Mouse (Mus musculus): ENCODE results near the gene Syt5. TPM values are rescaled to one million over a fixed set of nuclear protein-coding genes. Genes with fewer than 3 reads are reported as not detected.
"Not testable (repeated sequence)": the region's sequence is repeated elsewhere in the genome, so short reads cannot be mapped to it uniquely, and the experiment has no call there.

Gene Syt5
- polyA plus RNA-seq, 1 experiment from 2014 or later: 6.7 TPM

- Histone ChIP-seq H3K4me1 (replicated peaks; ENCODE audit: control insufficient read depth, insufficient read depth, low read length) (no peaks in the 10 kb centered on the region), H3K36me3 (ENCODE audit: control insufficient read depth, insufficient read depth, low read length) (no peaks in the 10 kb centered on the region), H3K4me2 (ENCODE audit: low read length) (peak overlapping the region; percentile 56), H3K27me3 (replicated peaks; ENCODE audit: control insufficient read depth, insufficient read depth, low read length) (no peaks in the 10 kb centered on the region), H3K9ac (ENCODE audit: low read length) (peak overlapping the region; percentile 10), H3K27ac (ENCODE audit: low read depth) (no peak overlapping the region), H3K9me3 (ENCODE audit: control insufficient read depth, low read length) (no peaks in the 10 kb centered on the region), H3K4me3 (ENCODE audit: low read depth, low read length) (peak overlapping the region; percentile 14)
- 20% methylated on average over 40 of the region's 40 CpGs for WGBS
- DNase-seq (ENCODE audit: low spot score) (peak; percentile 90), ATAC-seq (replicated peaks; ENCODE audit: low FRiP score, low TSS enrichment, low read depth) (peak; percentile 88)
Measured at GRCm38 (mm10) chr7:4526341-4527301, 20.7 kb downstream of the Syt5 start.

DNA sequence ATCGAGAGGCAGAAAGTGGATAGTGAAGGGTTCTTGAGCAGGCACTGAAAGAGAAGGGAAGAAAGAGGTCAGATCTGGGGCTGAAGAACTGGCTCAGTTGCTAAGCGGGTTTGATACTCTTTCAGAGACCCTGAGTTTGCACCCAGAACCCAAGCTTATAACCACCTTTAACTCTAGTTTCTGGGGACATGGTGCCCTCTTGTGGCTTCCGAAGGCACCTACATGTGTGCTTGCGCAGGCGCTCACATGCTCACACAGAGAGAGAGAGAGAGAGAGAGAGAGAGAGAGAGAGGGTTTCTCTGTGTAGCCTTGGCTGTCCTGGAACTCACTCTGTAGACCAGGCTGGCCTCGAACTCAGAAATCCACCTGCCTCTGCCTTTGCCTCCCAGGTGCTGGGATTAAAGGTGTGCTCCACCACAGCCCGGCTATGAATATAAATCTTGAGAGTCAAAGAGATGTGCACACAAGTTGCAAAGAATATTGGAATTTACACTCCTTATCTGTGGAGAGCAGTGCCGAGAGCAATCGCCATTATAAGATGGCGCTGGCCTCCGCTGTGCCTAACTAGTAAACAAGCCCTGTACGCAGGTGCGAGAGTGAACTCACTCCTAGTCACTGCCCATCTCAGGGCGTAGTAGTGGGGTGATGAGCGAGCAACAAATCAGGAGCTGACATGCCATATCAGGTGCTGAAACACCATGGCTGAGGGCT lies 23.0 kb downstream of the Syt5 start, which contains the start of gene Tnni3:
Gene Tnni3, minus strand, starts transcription at position 18 of the 711 bp plus-strand sequence.
- not testable (repeated sequence) for H3K4me2 ChIP-seq (ENCODE audit: low read length); ATAC-seq (replicated peaks; ENCODE audit: low FRiP score, low TSS enrichment, low read depth); H3K4me1 ChIP-seq (replicated peaks; ENCODE audit: control insufficient read depth, insufficient read depth, low read length); H3K4me3 ChIP-seq (ENCODE audit: low read depth, low read length); H3K27me3 ChIP-seq (replicated peaks; ENCODE audit: control insufficient read depth, insufficient read depth, low read length); H3K36me3 ChIP-seq (ENCODE audit: control insufficient read depth, insufficient read depth, low read length); H3K27ac ChIP-seq (ENCODE audit: low read depth); H3K9me3 ChIP-seq (ENCODE audit: control insufficient read depth, low read length); H3K9ac ChIP-seq (ENCODE audit: low read length)
- peak; percentile 69 for DNase-seq (ENCODE audit: low spot score)
- WGBS: 71% methylated on average over 15 of the region's 15 CpGs

- Histone ChIP-seq H3K36me3 (ENCODE audit: control insufficient read depth, insufficient read depth, low read length) (no peaks in the 10 kb centered on the region), H3K4me1 (replicated peaks; ENCODE audit: control insufficient read depth, insufficient read depth, low read length) (no peaks in the 10 kb centered on the region; the same call in 1 of the 2 replicates), H3K27me3 (replicated peaks; ENCODE audit: control insufficient read depth, insufficient read depth, low read length) (no peaks in the 10 kb centered on the region), H3K4me2 (ENCODE audit: low read length) (no peak overlapping the region), H3K4me3 (ENCODE audit: low read depth, low read length) (no peak overlapping the region), H3K27ac (ENCODE audit: low read depth) (no peak overlapping the region), H3K9ac (ENCODE audit: low read length) (no peak overlapping the region), H3K9me3 (ENCODE audit: control insufficient read depth, low read length) (no peaks in the 10 kb centered on the region)
- ATAC-seq (replicated peaks; ENCODE audit: low FRiP score, low TSS enrichment, low read depth) (no peak), DNase-seq (ENCODE audit: low spot score) (no peak)
- WGBS: 88% methylated on average over 33 of the region's 33 CpGs
Measured at GRCm38 (mm10) chr7:4523205-4524130, 23.9 kb downstream of the Syt5 start.

DNA sequence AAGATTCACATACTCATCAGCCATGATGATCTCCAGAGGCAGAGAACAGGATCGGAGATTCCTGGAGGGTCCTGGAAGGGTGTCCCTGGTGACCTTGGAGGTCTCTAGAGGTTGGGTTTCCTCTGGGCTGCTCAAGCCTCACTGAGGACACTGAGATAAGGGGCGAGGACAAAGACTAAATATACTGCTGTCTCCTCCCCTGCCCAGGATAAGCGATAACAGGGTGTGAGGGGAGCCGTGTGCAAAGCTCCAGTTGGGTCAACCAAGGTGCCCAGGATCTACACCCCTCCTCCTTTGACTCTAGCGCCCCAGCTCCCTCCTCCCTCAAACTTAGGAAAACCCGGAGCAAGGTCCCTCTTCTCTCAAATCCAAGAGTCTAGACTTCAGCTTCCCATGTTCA lies 25.0 kb downstream of the Syt5 start:
- H3K4me1 ChIP-seq (replicated peaks; ENCODE audit: control insufficient read depth, insufficient read depth, low read length): no peaks in the 10 kb centered on the region; the same call in 1 of the 2 replicates
- H3K4me2 ChIP-seq (ENCODE audit: low read length): no peak overlapping the region
- H3K27ac ChIP-seq (ENCODE audit: low read depth): no peak overlapping the region
- ATAC-seq (replicated peaks; ENCODE audit: low FRiP score, low TSS enrichment, low read depth) (no peak), DNase-seq (ENCODE audit: low spot score) (no peak)
- no peaks in the 10 kb centered on the region for H3K9me3 ChIP-seq (ENCODE audit: control insufficient read depth, low read length)
- WGBS: 80% methylated on average over 6 of the region's 6 CpGs
- no peaks in the 10 kb centered on the region for H3K27me3 ChIP-seq (replicated peaks; ENCODE audit: control insufficient read depth, insufficient read depth, low read length)
- H3K36me3 ChIP-seq (ENCODE audit: control insufficient read depth, insufficient read depth, low read length): no peaks in the 10 kb centered on the region
- H3K9ac ChIP-seq (ENCODE audit: low read length): no peak overlapping the region
- no peak overlapping the region for H3K4me3 ChIP-seq (ENCODE audit: low read depth, low read length)

- peak overlapping the region; percentile 16; the same call in 1 of the 2 replicates for H3K9ac ChIP-seq (ENCODE audit: low read length)
Measured at GRCm38 (mm10) chr7:4521231-4522003, 25.9 kb downstream of the Syt5 start.

GRCm38 (mm10) chr7:4518487-4518886 lies 28.9 kb downstream of the Syt5 start:
- no peaks in the 10 kb centered on the region for H3K36me3 ChIP-seq (ENCODE audit: control insufficient read depth, insufficient read depth, low read length)
- ATAC-seq (replicated peaks; ENCODE audit: low FRiP score, low TSS enrichment, low read depth): no peak
- H3K9ac ChIP-seq (ENCODE audit: low read length): no peak overlapping the region
- no peak overlapping the region for H3K27ac ChIP-seq (ENCODE audit: low read depth)
- H3K9me3 ChIP-seq (ENCODE audit: control insufficient read depth, low read length): no peaks in the 10 kb centered on the region
- no peak overlapping the region for H3K4me3 ChIP-seq (ENCODE audit: low read depth, low read length)
- peaks cover 21% of the 10 kb centered on the region for H3K4me1 ChIP-seq (replicated peaks; ENCODE audit: control insufficient read depth, insufficient read depth, low read length)
- no peak for DNase-seq (ENCODE audit: low spot score)
- 71% methylated on average over 1 of the region's 1 CpGs for WGBS
- no peak overlapping the region for H3K4me2 ChIP-seq (ENCODE audit: low read length)
- no peaks in the 10 kb centered on the region for H3K27me3 ChIP-seq (replicated peaks; ENCODE audit: control insufficient read depth, insufficient read depth, low read length)

More at GRCm38 (mm10) chr7:4521231-4522003, 25.9 kb downstream of the Syt5 start:
- Histone ChIP-seq H3K4me3 (ENCODE audit: low read depth, low read length) (peak overlapping the region; percentile 27), H3K27me3 (replicated peaks; ENCODE audit: control insufficient read depth, insufficient read depth, low read length) (no peaks in the 10 kb centered on the region), H3K9me3 (ENCODE audit: control insufficient read depth, low read length) (no peaks in the 10 kb centered on the region), H3K27ac (ENCODE audit: low read depth) (no peak overlapping the region), H3K4me2 (ENCODE audit: low read length) (peak overlapping the region; percentile 56), H3K36me3 (ENCODE audit: control insufficient read depth, insufficient read depth, low read length) (no peaks in the 10 kb centered on the region), H3K4me1 (replicated peaks; ENCODE audit: control insufficient read depth, insufficient read depth, low read length) (peaks cover 4% of the 10 kb centered on the region)
- 27% methylated on average over 32 of the region's 32 CpGs for WGBS
- ATAC-seq (replicated peaks; ENCODE audit: low FRiP score, low TSS enrichment, low read depth) (no peak; the same call in 1 of the 2 replicates), DNase-seq (ENCODE audit: low spot score) (no peak)

GRCm38 (mm10) chr7:4516332-4517050 lies 30.9 kb downstream of the Syt5 start, which contains the start of gene Tnnt1:
Gene Tnnt1, minus strand, starts transcription at chr7:4516382.
- no peaks in the 10 kb centered on the region for H3K27me3 ChIP-seq (replicated peaks; ENCODE audit: control insufficient read depth, insufficient read depth, low read length)
- no peak within 1 kb of the TSS for H3K9ac ChIP-seq (ENCODE audit: low read length)
- H3K36me3 ChIP-seq (ENCODE audit: control insufficient read depth, insufficient read depth, low read length): no peaks in the 10 kb centered on the region
- H3K4me2 ChIP-seq (ENCODE audit: low read length): no peak within 1 kb of the TSS
- ATAC-seq (replicated peaks; ENCODE audit: low FRiP score, low TSS enrichment, low read depth) (no peak), DNase-seq (ENCODE audit: low spot score) (no peak)
- H3K9me3 ChIP-seq (ENCODE audit: control insufficient read depth, low read length): no peaks in the 10 kb centered on the region
- 24% methylated on average over 3 of the region's 4 CpGs for WGBS
- no peak within 1 kb of the TSS for H3K27ac ChIP-seq (ENCODE audit: low read depth)
- H3K4me1 ChIP-seq (replicated peaks; ENCODE audit: control insufficient read depth, insufficient read depth, low read length): peaks cover 21% of the 10 kb centered on the region
- H3K4me3 ChIP-seq (ENCODE audit: low read depth, low read length): no peak within 1 kb of the TSS
